Mouse (Mus musculus): ENCODE results near the gene Pigu. TPM values are rescaled to one million over a fixed set of nuclear protein-coding genes. Genes with fewer than 3 reads are reported as not detected.

Pigu gene
- polyA plus RNA-seq, 1 experiment from 2014 or later = 51.9 TPM

DNA sequence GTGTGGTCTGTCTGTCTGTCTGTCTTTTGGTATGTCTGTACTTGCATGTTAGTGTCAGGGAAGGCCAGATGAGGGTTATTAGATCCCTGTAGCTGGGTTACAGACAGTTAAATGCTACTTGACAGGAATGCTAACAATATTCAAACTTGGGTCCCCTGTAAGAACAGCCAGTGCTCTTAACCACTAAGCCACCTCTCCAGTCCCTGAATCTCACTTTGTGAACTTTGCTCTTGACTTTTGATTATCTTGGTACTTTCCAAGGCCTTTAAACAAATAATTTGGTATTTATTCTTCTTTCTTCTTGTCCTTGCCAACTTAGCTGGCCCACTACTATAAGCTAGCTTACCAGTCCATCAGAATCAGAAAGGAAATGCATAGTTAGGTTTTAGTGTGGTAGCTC, 17.1 kb downstream of the Pigu start:
- H3K27ac ChIP-seq = no peak overlapping the region
- no peaks in the 10 kb centered on the region for H3K27me3 ChIP-seq (ENCODE audit: insufficient read depth, low read length)
- TF ChIP-seq CTCF (IDR thresholded peaks at IDR 0.05; ENCODE audit: low read depth) = no peak
- DNase-seq (ENCODE audit: low spot score) (no peak), ATAC-seq (replicated peaks; ENCODE audit: low FRiP score, low read depth) (no peak)
- no peaks in the 10 kb centered on the region for H3K9me3 ChIP-seq (replicated peaks; ENCODE audit: low read length)
- H3K4me2 ChIP-seq (ENCODE audit: low read length) = no peak overlapping the region
- no peak overlapping the region for H3K4me3 ChIP-seq (replicated peaks; ENCODE audit: low read depth, low read length)
- no peaks in the 10 kb centered on the region for H3K4me1 ChIP-seq (replicated peaks; ENCODE audit: insufficient read depth, low read length)
- H3K9ac ChIP-seq (ENCODE audit: low read depth, low read length) = no peak overlapping the region
- H3K36me3 ChIP-seq (ENCODE audit: insufficient read depth, low read length) = 0 out of 2 replicates have a peak, but pooled peaks cover 3% of the 10 kb centered on the region

- Histone ChIP-seq H3K36me3 (ENCODE audit: insufficient read depth, low read length) (0 out of 2 replicates have a peak, but pooled peaks cover 15% of the 10 kb centered on the region), H3K4me3 (replicated peaks; ENCODE audit: low read depth, low read length) (no peak overlapping the region), H3K9ac (ENCODE audit: low read depth, low read length) (no peak overlapping the region), H3K27me3 (ENCODE audit: insufficient read depth, low read length) (no peaks in the 10 kb centered on the region), H3K27ac (no peak overlapping the region), H3K4me2 (ENCODE audit: low read length) (no peak overlapping the region), H3K4me1 (replicated peaks; ENCODE audit: insufficient read depth, low read length) (no peaks in the 10 kb centered on the region), H3K9me3 (replicated peaks; ENCODE audit: low read length) (no peaks in the 10 kb centered on the region)
- DNase-seq (ENCODE audit: low spot score) (no peak), ATAC-seq (replicated peaks; ENCODE audit: low FRiP score, low read depth) (no peak)
- 95% methylated on average over 3 of the region's 3 CpGs for WGBS
- no peak for TF ChIP-seq CTCF (IDR thresholded peaks at IDR 0.05; ENCODE audit: low read depth)
These were observed 21.0 kb downstream of the Pigu start for GRCm38 (mm10) chr2:155336254-155336653.

GRCm38 (mm10) chr2:155335231-155335630, 22.0 kb downstream of the Pigu start:
- no peaks in the 10 kb centered on the region for H3K27me3 ChIP-seq (ENCODE audit: insufficient read depth, low read length)
- no peak overlapping the region for H3K4me2 ChIP-seq (ENCODE audit: low read length)
- no peaks in the 10 kb centered on the region for H3K4me1 ChIP-seq (replicated peaks; ENCODE audit: insufficient read depth, low read length)
- WGBS = 87% methylated on average over 1 of the region's 1 CpGs
- no peak overlapping the region for H3K9ac ChIP-seq (ENCODE audit: low read depth, low read length)
- H3K27ac ChIP-seq = no peak overlapping the region
- 0 out of 2 replicates have a peak, but pooled peaks cover 15% of the 10 kb centered on the region for H3K36me3 ChIP-seq (ENCODE audit: insufficient read depth, low read length)
- H3K9me3 ChIP-seq (replicated peaks; ENCODE audit: low read length) = no peaks in the 10 kb centered on the region
- ATAC-seq (replicated peaks; ENCODE audit: low FRiP score, low read depth) = no peak
- DNase-seq (ENCODE audit: low spot score) = no peak
- TF ChIP-seq CTCF (IDR thresholded peaks at IDR 0.05; ENCODE audit: low read depth) = no peak
- H3K4me3 ChIP-seq (replicated peaks; ENCODE audit: low read depth, low read length) = no peak overlapping the region

GRCm38 (mm10) chr2:155333421-155333820, 23.8 kb downstream of the Pigu start:
- Histone ChIP-seq H3K27ac (no peak overlapping the region), H3K36me3 (ENCODE audit: insufficient read depth, low read length) (peaks cover 17% of the 10 kb centered on the region; the same call in 1 of the 2 replicates), H3K27me3 (ENCODE audit: insufficient read depth, low read length) (no peaks in the 10 kb centered on the region), H3K9me3 (replicated peaks; ENCODE audit: low read length) (no peaks in the 10 kb centered on the region), H3K9ac (ENCODE audit: low read depth, low read length) (no peak overlapping the region), H3K4me3 (replicated peaks; ENCODE audit: low read depth, low read length) (no peak overlapping the region), H3K4me2 (ENCODE audit: low read length) (no peak overlapping the region), H3K4me1 (replicated peaks; ENCODE audit: insufficient read depth, low read length) (no peaks in the 10 kb centered on the region)
- no peak for TF ChIP-seq CTCF (IDR thresholded peaks at IDR 0.05; ENCODE audit: low read depth)
- DNase-seq (ENCODE audit: low spot score) (no peak), ATAC-seq (replicated peaks; ENCODE audit: low FRiP score, low read depth) (no peak)
- 94% methylated on average over 1 of the region's 1 CpGs for WGBS

- H3K4me1 ChIP-seq (replicated peaks; ENCODE audit: insufficient read depth, low read length) = no peaks in the 10 kb centered on the region
- WGBS = 79% methylated on average over 4 of the region's 4 CpGs
- no peak for TF ChIP-seq CTCF (IDR thresholded peaks at IDR 0.05; ENCODE audit: low read depth)
- no peak overlapping the region for H3K4me2 ChIP-seq (ENCODE audit: low read length)
- H3K36me3 ChIP-seq (ENCODE audit: insufficient read depth, low read length) = peaks cover 25% of the 10 kb centered on the region; the same call in 1 of the 2 replicates
- no peaks in the 10 kb centered on the region for H3K9me3 ChIP-seq (replicated peaks; ENCODE audit: low read length)
- no peak overlapping the region for H3K4me3 ChIP-seq (replicated peaks; ENCODE audit: low read depth, low read length)
- DNase-seq (ENCODE audit: low spot score) (no peak), ATAC-seq (replicated peaks; ENCODE audit: low FRiP score, low read depth) (no peak)
- H3K27me3 ChIP-seq (ENCODE audit: insufficient read depth, low read length) = no peaks in the 10 kb centered on the region
- no peak overlapping the region for H3K27ac ChIP-seq
- H3K9ac ChIP-seq (ENCODE audit: low read depth, low read length) = no peak overlapping the region
These were observed 25.9 kb downstream of the Pigu start for GRCm38 (mm10) chr2:155331351-155331750.

GRCm38 (mm10) chr2:155330811-155331210, 26.4 kb downstream of the Pigu start:
- Histone ChIP-seq H3K9me3 (replicated peaks; ENCODE audit: low read length) (no peaks in the 10 kb centered on the region), H3K27me3 (ENCODE audit: insufficient read depth, low read length) (no peaks in the 10 kb centered on the region), H3K4me2 (ENCODE audit: low read length) (no peak overlapping the region), H3K36me3 (ENCODE audit: insufficient read depth, low read length) (peaks cover 25% of the 10 kb centered on the region), H3K27ac (no peak overlapping the region), H3K4me1 (replicated peaks; ENCODE audit: insufficient read depth, low read length) (no peaks in the 10 kb centered on the region), H3K9ac (ENCODE audit: low read depth, low read length) (no peak overlapping the region), H3K4me3 (replicated peaks; ENCODE audit: low read depth, low read length) (no peak overlapping the region)
- TF ChIP-seq CTCF (IDR thresholded peaks at IDR 0.05; ENCODE audit: low read depth) = no peak
- no peak for ATAC-seq (replicated peaks; ENCODE audit: low FRiP score, low read depth)
- whole genome bisulfite sequencing = 90% methylated on average over 4 of the region's 4 CpGs
- no peak for DNase-seq (ENCODE audit: low spot score)

DNA sequence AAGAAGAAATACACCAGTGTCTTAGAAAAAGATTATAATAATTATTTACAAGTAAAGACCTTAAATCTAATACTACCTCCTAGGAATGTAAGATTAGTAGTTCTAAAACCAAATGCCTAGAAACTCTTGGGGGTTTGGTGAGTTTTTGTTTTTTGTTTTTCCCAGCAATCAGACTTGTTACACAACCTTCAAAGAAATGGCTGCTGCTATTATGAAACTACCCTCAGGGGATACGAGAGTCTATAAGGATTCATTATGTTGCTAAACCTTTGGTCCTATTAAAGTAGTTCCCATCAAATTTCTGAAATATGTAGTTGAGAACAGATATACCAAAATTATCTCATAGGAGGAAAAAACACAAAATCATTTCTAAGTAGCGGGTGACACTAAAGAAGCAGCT, 27.5 kb downstream of the Pigu start:
- Histone ChIP-seq H3K9ac (ENCODE audit: low read depth, low read length) (no peak overlapping the region), H3K4me3 (replicated peaks; ENCODE audit: low read depth, low read length) (no peak overlapping the region), H3K27me3 (ENCODE audit: insufficient read depth, low read length) (no peaks in the 10 kb centered on the region), H3K27ac (no peak overlapping the region), H3K9me3 (replicated peaks; ENCODE audit: low read length) (no peaks in the 10 kb centered on the region), H3K36me3 (ENCODE audit: insufficient read depth, low read length) (peaks cover 17% of the 10 kb centered on the region), H3K4me1 (replicated peaks; ENCODE audit: insufficient read depth, low read length) (no peaks in the 10 kb centered on the region), H3K4me2 (ENCODE audit: low read length) (no peak overlapping the region)
- no peak for DNase-seq (ENCODE audit: low spot score)
- 96% methylated on average over 2 of the region's 2 CpGs for WGBS
- no peak for TF ChIP-seq CTCF (IDR thresholded peaks at IDR 0.05; ENCODE audit: low read depth)
- ATAC-seq (replicated peaks; ENCODE audit: low FRiP score, low read depth) = no peak

Data from kidney, postnatal 0 days (tissue).